Mouse (Mus musculus) heart, embryonic 16.5 days (tissue): ENCODE measurements around the gene Gan. TPM values are rescaled to one million over a fixed set of nuclear protein-coding genes. Genes with fewer than 3 reads are reported as not detected.
A peak's percentile ranks its signal among the peaks of the same experiment; 100 is the strongest.

Source experiments
- ATAC-seq: fragments of 200-750 bp; cut with Nextera tagmentation; replicated peaks from 2 replicates; pipeline ENCODE4 v1.8.0; 2017; ENCODE audit warnings: moderate number of reproducible peaks; ENCODE audit not compliant: insufficient read depth, low FRiP score; ENCODE audit errors: extremely low read depth
- H3K27ac ChIP-seq: fragments of 300-500 bp; sonication (generic); 2 replicates; pipeline ENCODE4 v1.5.1; 2014; ENCODE audit warnings: mild to moderate bottlenecking, low read length, control low read depth, moderate library complexity
- H3K27me3 ChIP-seq: fragments of 300-500 bp; sonication (generic); 2 replicates; pipeline ENCODE4 v1.6.1; 2014; ENCODE audit warnings: low read length, mixed read lengths; ENCODE audit not compliant: control insufficient read depth, insufficient read depth
- H3K36me3 ChIP-seq: fragments of 300-500 bp; sonication (generic); 2 replicates; pipeline ENCODE4 v1.6.1; 2014; ENCODE audit not compliant: control insufficient read depth, insufficient read depth
- H3K4me1 ChIP-seq: fragments of 300-500 bp; sonication (generic); 2 replicates; pipeline ENCODE4 v1.6.1; 2014; ENCODE audit warnings: low read length, mixed read lengths; ENCODE audit not compliant: control insufficient read depth, insufficient read depth
- H3K4me2 ChIP-seq: fragments of 300-500 bp; sonication (generic); 2 replicates; pipeline ENCODE4 v1.6.1; 2014; ENCODE audit warnings: low read depth, mild to moderate bottlenecking, control low read depth, low read length
- H3K4me3 ChIP-seq: fragments of 300-500 bp; sonication (generic); 2 replicates; pipeline ENCODE4 v1.5.1; 2014; ENCODE audit warnings: mild to moderate bottlenecking, control low read depth, low read length
- H3K9ac ChIP-seq: fragments of 300-500 bp; sonication (generic); 2 replicates; pipeline ENCODE4 v1.6.1; 2014; ENCODE audit warnings: low read length, control low read depth
- H3K9me3 ChIP-seq: fragments of 300-500 bp; sonication (generic); replicated peaks from 2 replicates; pipeline ENCODE4 v1.6.1; 2016; ENCODE audit warnings: low read length; ENCODE audit not compliant: control insufficient read depth
- WGBS: fragments of 180-500 bp; shearing (Covaris S2); extraction: QIAGEN DNeasy Blood & Tissue Kit; methylation state at CpG from one replicate; pipeline ENCODE4 v1.1.7; 2014; 5-methylcytosine and 5-hydroxymethylcytosine counted together
- polyA plus RNA-seq: library from polyadenylated mRNA; unstranded; fragments of >200 nt; fragmentation: Nextera tagmentation; extraction: Ambion mirVana; gene quantifications from 2 replicates; pipeline ENCODE4 v1.2.1, GENCODE M21; 2015

Gan gene
- polyA plus RNA-seq, 1 experiment from 2014 or later = 1.0 TPM

DNA sequence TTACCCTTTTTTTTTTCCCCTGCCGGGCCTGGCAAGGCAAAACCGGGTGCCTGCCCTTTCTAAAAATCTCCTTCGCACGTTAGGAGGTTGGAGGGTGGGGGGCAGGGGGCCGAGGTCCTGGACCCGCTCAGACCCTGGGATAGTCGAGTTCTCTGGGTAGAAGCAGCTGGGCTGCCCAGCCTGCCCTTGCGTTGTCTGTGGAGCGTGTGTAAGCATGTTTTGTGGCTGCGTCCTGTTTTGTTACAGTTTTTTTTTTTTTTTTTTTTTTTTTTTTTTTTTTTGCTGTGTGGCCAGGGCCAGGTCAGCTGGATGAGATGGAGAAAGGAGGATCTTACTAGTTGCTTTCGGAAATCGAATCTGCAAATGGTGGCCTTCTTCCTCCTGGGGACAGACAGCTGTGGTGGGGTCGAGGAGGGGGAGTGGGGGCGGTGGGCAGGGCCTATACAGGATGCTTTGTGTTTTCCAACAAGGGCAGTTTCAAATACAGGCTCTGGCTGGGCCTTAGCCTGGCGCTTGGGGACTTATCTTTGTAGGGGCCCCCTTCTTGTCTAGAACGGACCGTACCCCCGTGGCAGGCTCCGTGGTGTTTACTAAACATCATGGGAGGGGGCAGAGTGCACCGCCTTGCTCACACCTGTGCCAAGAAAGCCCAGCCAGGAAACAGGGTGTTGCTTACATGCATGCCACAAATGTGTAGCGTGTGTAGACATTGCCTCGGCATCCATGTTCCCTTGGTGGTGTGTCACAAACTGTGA is 100.1 kb downstream of the Gan start:
- ATAC-seq = no peak
- Histone ChIP-seq H3K9ac (peak overlapping the region; percentile 92), H3K4me2 (peak overlapping the region; percentile 84), H3K27me3 (no peaks in the 10 kb centered on the region), H3K4me3 (peak overlapping the region; percentile 91), H3K36me3 (no peaks in the 10 kb centered on the region), H3K4me1 (peaks cover 41% of the 10 kb centered on the region), H3K27ac (peak overlapping the region; percentile 79), H3K9me3 (no peaks in the 10 kb centered on the region)
- WGBS = 8% methylated on average over 22 of the region's 22 CpGs

DNA sequence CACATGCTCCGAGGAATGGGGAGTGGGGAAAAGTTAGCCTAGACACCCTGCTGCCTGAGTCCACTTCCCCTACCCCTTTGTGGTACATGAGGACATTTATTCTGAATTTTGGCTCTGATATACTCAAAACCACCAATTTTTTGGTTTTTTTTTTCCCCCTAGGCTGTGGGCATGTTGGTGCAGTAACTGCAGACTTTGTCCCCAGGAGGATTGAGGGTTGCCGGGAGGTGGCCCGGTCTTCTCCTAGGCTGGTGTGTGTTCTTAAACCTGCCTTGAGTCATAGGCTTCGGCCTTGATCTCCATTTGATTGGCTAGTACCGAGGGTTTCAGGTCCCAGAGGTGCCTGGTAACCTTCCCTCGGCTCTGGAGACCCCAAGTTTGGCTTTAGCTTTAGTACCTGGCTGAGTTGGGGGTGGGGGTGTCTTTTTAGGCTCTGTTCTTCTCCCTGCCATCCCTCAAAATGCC is 100.7 kb downstream of the Gan start:
- Histone ChIP-seq H3K4me3 (peak overlapping the region; percentile 91), H3K27me3 (no peaks in the 10 kb centered on the region), H3K9me3 (no peaks in the 10 kb centered on the region), H3K27ac (0 out of 2 replicates have a peak overlapping the region, but pooled peaks have one; percentile 33), H3K36me3 (no peaks in the 10 kb centered on the region), H3K9ac (peak overlapping the region; percentile 92), H3K4me2 (peak overlapping the region; percentile 84), H3K4me1 (peaks cover 46% of the 10 kb centered on the region)
- WGBS = 46% methylated on average over 6 of the region's 6 CpGs
- no peak for ATAC-seq

GRCm38 (mm10) chr8:117259431-117260001 is 101.6 kb downstream of the Gan start:
- Histone ChIP-seq H3K4me1 (peaks cover 46% of the 10 kb centered on the region), H3K36me3 (no peaks in the 10 kb centered on the region), H3K9ac (0 out of 2 replicates have a peak overlapping the region, but pooled peaks have one; percentile 18), H3K4me3 (no peak overlapping the region; the same call in 1 of the 2 replicates), H3K9me3 (no peaks in the 10 kb centered on the region), H3K4me2 (peak overlapping the region; percentile 84), H3K27ac (no peak overlapping the region), H3K27me3 (no peaks in the 10 kb centered on the region)
- no peak for ATAC-seq
- WGBS = 73% methylated on average over 11 of the region's 11 CpGs

- Histone ChIP-seq H3K36me3 (no peaks in the 10 kb centered on the region), H3K27me3 (no peaks in the 10 kb centered on the region), H3K27ac (no peak overlapping the region), H3K9ac (peak overlapping the region; percentile 45; the same call in 1 of the 2 replicates), H3K4me1 (peaks cover 46% of the 10 kb centered on the region), H3K9me3 (no peaks in the 10 kb centered on the region), H3K4me3 (peak overlapping the region; percentile 5; the same call in 1 of the 2 replicates), H3K4me2 (peak overlapping the region; percentile 84)
- WGBS = 52% methylated on average over 14 of the region's 14 CpGs
- ATAC-seq = no peak
These were observed 102.4 kb downstream of the Gan start for GRCm38 (mm10) chr8:117260234-117260929.

DNA sequence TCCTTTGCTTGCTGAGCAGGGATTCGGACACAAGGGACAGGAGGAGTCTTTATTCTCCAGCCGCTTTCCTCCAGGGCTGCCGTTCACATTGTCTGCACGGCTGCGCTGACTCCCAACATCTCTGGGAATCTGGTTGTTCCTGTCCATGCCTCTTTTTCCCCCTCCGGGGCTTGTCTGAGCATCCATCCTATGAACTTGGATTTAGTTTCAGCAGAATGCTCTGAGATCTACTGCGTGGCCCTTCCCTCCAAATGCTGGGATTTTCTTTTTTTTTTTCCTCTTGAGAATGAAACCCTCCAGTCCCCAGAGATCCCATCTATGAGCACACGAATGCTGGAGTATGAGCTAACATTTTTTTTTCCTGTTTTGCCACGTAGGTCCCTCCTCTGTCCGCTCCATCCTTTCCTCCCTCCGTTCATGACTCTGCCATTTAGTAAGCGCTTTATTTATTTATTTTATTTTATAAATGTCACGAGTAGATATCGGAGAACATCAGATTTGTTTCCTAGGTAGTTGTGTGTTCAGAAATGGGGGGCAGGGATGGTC is 103.1 kb downstream of the Gan start:
- Histone ChIP-seq H3K27ac (no peak overlapping the region), H3K4me3 (no peak overlapping the region), H3K9me3 (no peaks in the 10 kb centered on the region), H3K4me1 (peaks cover 46% of the 10 kb centered on the region), H3K9ac (0 out of 2 replicates have a peak overlapping the region, but pooled peaks have one; percentile 34), H3K27me3 (no peaks in the 10 kb centered on the region), H3K4me2 (peak overlapping the region; percentile 36), H3K36me3 (no peaks in the 10 kb centered on the region)
- no peak for ATAC-seq
- 48% methylated on average over 14 of the region's 14 CpGs for WGBS

DNA sequence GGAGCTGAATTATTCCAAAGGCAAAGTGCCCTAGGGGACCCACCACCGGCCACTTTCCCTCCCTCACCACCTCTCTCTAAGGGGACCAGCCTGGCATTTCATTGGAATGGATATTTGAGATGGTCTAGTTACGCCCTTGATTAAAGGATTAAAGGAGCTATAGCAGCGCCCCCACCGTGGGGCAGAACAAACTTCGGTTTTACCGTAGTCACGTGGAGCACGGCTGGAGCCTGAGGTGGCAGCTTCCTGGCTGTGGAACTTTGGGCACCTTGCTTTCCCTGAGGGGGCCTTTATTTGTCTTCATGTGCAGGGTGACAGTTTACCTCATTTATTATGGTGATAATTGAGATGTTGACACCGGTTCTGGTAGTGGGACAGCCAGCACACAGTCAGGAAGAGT is 103.8 kb downstream of the Gan start:
- Histone ChIP-seq H3K4me2 (no peak overlapping the region), H3K9me3 (no peaks in the 10 kb centered on the region), H3K4me3 (no peak overlapping the region), H3K27ac (no peak overlapping the region), H3K4me1 (peaks cover 44% of the 10 kb centered on the region), H3K27me3 (no peaks in the 10 kb centered on the region), H3K9ac (no peak overlapping the region), H3K36me3 (no peaks in the 10 kb centered on the region)
- 48% methylated on average over 9 of the region's 9 CpGs for WGBS
- no peak for ATAC-seq

DNA sequence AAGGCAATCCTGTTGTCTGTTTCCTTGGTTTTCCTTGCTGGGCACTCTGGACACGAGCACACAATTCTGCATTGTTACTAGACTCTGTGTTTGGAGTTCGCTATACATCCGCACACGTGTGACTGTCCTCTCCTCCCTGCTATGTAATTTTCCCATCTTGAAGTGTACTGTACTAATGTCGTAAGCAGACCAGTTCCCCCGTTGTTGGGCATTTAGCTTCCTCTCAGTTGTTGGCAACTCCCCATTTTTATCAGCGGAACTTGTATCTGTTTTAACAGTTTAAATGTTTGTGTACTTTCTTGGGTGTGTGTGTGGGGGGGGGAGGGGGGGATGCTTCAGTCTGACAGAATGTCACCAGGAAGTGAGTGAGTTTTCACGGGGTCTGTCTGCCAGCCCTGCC is 104.8 kb downstream of the Gan start:
- WGBS = 50% methylated on average over 8 of the region's 8 CpGs
- peaks cover 44% of the 10 kb centered on the region for H3K4me1 ChIP-seq
- H3K9me3 ChIP-seq = no peaks in the 10 kb centered on the region

GRCm38 (mm10) chr8:117263442-117263841 is 105.5 kb downstream of the Gan start:
- no peak overlapping the region for H3K27ac ChIP-seq
- H3K36me3 ChIP-seq = no peaks in the 10 kb centered on the region

More for the DNA sequence above, 104.8 kb downstream of the Gan start:
- H3K27ac ChIP-seq = no peak overlapping the region
- H3K9ac ChIP-seq = no peak overlapping the region
- no peak overlapping the region for H3K4me2 ChIP-seq
- no peaks in the 10 kb centered on the region for H3K36me3 ChIP-seq
- no peaks in the 10 kb centered on the region for H3K27me3 ChIP-seq
- no peak for ATAC-seq
- H3K4me3 ChIP-seq = no peak overlapping the region

More at GRCm38 (mm10) chr8:117263442-117263841, 105.5 kb downstream of the Gan start:
- Histone ChIP-seq H3K9ac (no peak overlapping the region), H3K4me2 (no peak overlapping the region), H3K4me1 (peaks cover 48% of the 10 kb centered on the region), H3K4me3 (no peak overlapping the region), H3K27me3 (no peaks in the 10 kb centered on the region), H3K9me3 (no peaks in the 10 kb centered on the region)
- 31% methylated on average over 6 of the region's 6 CpGs for WGBS
- no peak for ATAC-seq
